ENCODE assay signal across 8 mouse cellular contexts in the genomic region with DNA sequence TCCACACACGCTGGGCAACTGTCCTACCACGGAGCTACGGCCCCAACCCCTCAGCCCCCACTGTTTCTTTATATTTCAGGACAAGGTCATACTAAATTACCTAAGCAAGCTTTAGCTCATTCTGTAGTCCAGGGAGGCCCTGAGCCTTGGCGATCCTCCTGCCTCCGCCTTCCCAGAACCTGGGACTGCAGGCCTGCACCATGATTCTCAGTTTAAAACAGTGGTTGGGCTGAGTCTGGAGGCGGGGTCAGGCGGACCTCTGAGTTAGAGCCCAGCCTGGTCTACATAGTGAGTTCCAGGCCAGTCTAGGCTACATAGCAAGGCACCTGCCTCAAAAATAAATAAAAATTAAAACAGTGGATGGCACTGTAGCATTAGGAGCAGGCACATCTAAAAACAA. TPM values are rescaled to one million over a fixed set of nuclear protein-coding genes. Genes with fewer than 3 reads are reported as not detected.
DNase-seq lines count a peak whose midpoint lies in the region; ATAC-seq lines count a peak whose summit lies in the region.

No protein-coding gene starts in this region.

- intact Hi-C loops in left cerebral cortex, postnatal 14 days (cut with DNase I), result no loop called here

- DNase-seq in ES-CJ7 (ENCODE audit: low read depth, low spot score), result peak; percentile 67
- DNase-seq in ZHBTc4 (ENCODE audit: low read depth, low spot score), result peak; percentile 81
- DNase-seq in kidney, postnatal 4 days, result peak; percentile 54 to 69
- DNase-seq in right cerebral cortex, postnatal 4 days, result no peak
- no peak for DNase-seq in left cerebral cortex, postnatal 14 days (ENCODE audit: low spot score in 2 of 2)
- no peak for DNase-seq in layer of hippocampus, postnatal 14 days (ENCODE audit: low spot score in 2 of 2)

- ATAC-seq in granulocyte monocyte progenitor cell, adult 5-6 weeks (replicated peaks; ENCODE audit: poor library complexity, severe bottlenecking), result peak; percentile 15; the same call in 1 of the 2 replicates
- ATAC-seq in megakaryocyte-erythroid progenitor cell, adult 5-6 weeks (replicated peaks; ENCODE audit: low FRiP score, low TSS enrichment, poor library complexity, severe bottlenecking), result no peak

RNA-seq across cellular contexts. Expression of gene Gpx3, which starts 19.5 kb away (rescaled TPM):
- 24.9 and 29.6 TPM in 2 replicates for total RNA-seq in granulocyte monocyte progenitor cell, adult 5-6 weeks (2014; fragmentation: Nextera tagmentation)
- 1.6 and 4.0 TPM in 2 replicates for total RNA-seq in granulocyte monocyte progenitor cell, adult 5-6 weeks (2017)
- 10 to 100 TPM in 1 of 2 experiments, 1 to 10 TPM in 1; 8.3 to 10.7 TPM for total RNA-seq in left cerebral cortex, postnatal 14 days (2021)
- 3.2 TPM in 1 of 2 replicates, not detected in the other for total RNA-seq in megakaryocyte-erythroid progenitor cell, adult 5-6 weeks (2014; fragmentation: Nextera tagmentation)
- total RNA-seq in megakaryocyte-erythroid progenitor cell, adult 5-6 weeks (2017), result not detected in 2 replicates
- total RNA-seq in layer of hippocampus, postnatal 14 days (2021), result 1 to 10 TPM; 4.3 to 5.8 TPM

RNA-seq across cellular contexts. Expression of gene Tnip1, which starts 40.9 kb away (rescaled TPM):
- 27.7 and 48.9 TPM in 2 replicates for total RNA-seq in granulocyte monocyte progenitor cell, adult 5-6 weeks (2014; fragmentation: Nextera tagmentation)
- 25.3 and 28.0 TPM in 2 replicates for total RNA-seq in granulocyte monocyte progenitor cell, adult 5-6 weeks (2017)
- 10 to 100 TPM; 32.4 to 35.0 TPM for total RNA-seq in left cerebral cortex, postnatal 14 days (2021)
- 16.7 and 17.8 TPM in 2 replicates for total RNA-seq in megakaryocyte-erythroid progenitor cell, adult 5-6 weeks (2014; fragmentation: Nextera tagmentation)
- total RNA-seq in megakaryocyte-erythroid progenitor cell, adult 5-6 weeks (2017), result 12.5 and 12.8 TPM in 2 replicates
- 10 to 100 TPM; 34.3 to 34.4 TPM for total RNA-seq in layer of hippocampus, postnatal 14 days (2021)

RNA-seq across cellular contexts. Expression of gene Hint1, which starts 55.6 kb away (rescaled TPM):
- total RNA-seq in granulocyte monocyte progenitor cell, adult 5-6 weeks (2014; fragmentation: Nextera tagmentation), result 686 and 699 TPM in 2 replicates
- 600 and 654 TPM in 2 replicates for total RNA-seq in granulocyte monocyte progenitor cell, adult 5-6 weeks (2017)
- 100 to 1,000 TPM; 276 TPM for total RNA-seq in left cerebral cortex, postnatal 14 days (2021)
- 531 and 641 TPM in 2 replicates for total RNA-seq in megakaryocyte-erythroid progenitor cell, adult 5-6 weeks (2014; fragmentation: Nextera tagmentation)
- total RNA-seq in megakaryocyte-erythroid progenitor cell, adult 5-6 weeks (2017), result 368 and 454 TPM in 2 replicates
- total RNA-seq in layer of hippocampus, postnatal 14 days (2021), result 100 to 1,000 TPM; 293 to 310 TPM

Comparison
In these comparisons a context has a peak if more than half of its experiments do, and no peak if none do; other contexts are left out.
1. DNase-seq: peak in ES-CJ7 (single experiment), ZHBTc4 (single experiment) and kidney, postnatal 4 days (2 of 2); none in right cerebral cortex, postnatal 4 days (single experiment), left cerebral cortex, postnatal 14 days (0 of 2) and layer of hippocampus, postnatal 14 days (0 of 2).